Mouse (Mus musculus) midbrain, embryonic 12.5 days (tissue): Measurements from ENCODE around the gene Gna13. TPM values are rescaled to one million over a fixed set of nuclear protein-coding genes. Genes with fewer than 3 reads are reported as not detected.

Experiments used
- ATAC-seq: fragments of 200-750 bp; cut with Nextera tagmentation; 2 replicates; pipeline ENCODE4 v1.8.0; 2017; ENCODE audit warnings: low read depth, moderate TSS enrichment, moderate library complexity; ENCODE audit not compliant: low FRiP score
- H3K27ac ChIP-seq: fragments of 300-500 bp; sonication (generic); replicated peaks from 2 replicates; pipeline ENCODE4 v1.5.1; 2016; ENCODE audit warnings: mild to moderate bottlenecking
- H3K27me3 ChIP-seq: fragments of 300-500 bp; sonication (generic); 2 replicates; pipeline ENCODE4 v1.6.1; 2016; ENCODE audit warnings: mild to moderate bottlenecking
- H3K36me3 ChIP-seq: fragments of 300-500 bp; sonication (generic); 2 replicates; pipeline ENCODE4 v1.6.1; 2016
- H3K4me1 ChIP-seq: fragments of 300-500 bp; sonication (generic); 2 replicates; pipeline ENCODE4 v1.6.1; 2016
- H3K4me2 ChIP-seq: fragments of 300-500 bp; sonication (generic); replicated peaks from 2 replicates; pipeline ENCODE4 v1.6.1; 2016; ENCODE audit warnings: mild to moderate bottlenecking, moderate library complexity
- H3K4me3 ChIP-seq: fragments of 300-500 bp; sonication (generic); 2 replicates; pipeline ENCODE4 v1.5.1; 2016; ENCODE audit warnings: mild to moderate bottlenecking
- H3K9ac ChIP-seq: fragments of 300-500 bp; sonication (generic); replicated peaks from 2 replicates; pipeline ENCODE4 v1.6.1; 2016; ENCODE audit warnings: mild to moderate bottlenecking, moderate library complexity
- H3K9me3 ChIP-seq: fragments of 300-500 bp; sonication (generic); 2 replicates; pipeline ENCODE4 v1.6.1; 2016; ENCODE audit warnings: mild to moderate bottlenecking
- WGBS: fragments of 180-500 bp; shearing (Covaris S2); methylation state at CpG from one replicate; pipeline ENCODE4 v1.1.7; 2016; 5-methylcytosine and 5-hydroxymethylcytosine counted together
- polyA plus RNA-seq: library from polyadenylated mRNA; unstranded; fragments of >200 nt; fragmentation: Nextera tagmentation; extraction: Ambion mirVana; gene quantifications from 2 replicates; pipeline ENCODE4 v1.2.1, GENCODE M21; 2016

Gene Gna13
- polyA plus RNA-seq, 1 experiment from 2014 or later = 18.1 TPM

GRCm38 (mm10) chr11:109385296-109385695 lies 22.7 kb downstream of the Gna13 start:
- no peaks in the 10 kb centered on the region for H3K36me3 ChIP-seq
- H3K9ac ChIP-seq = no peak overlapping the region
- 95% methylated on average over 8 of the region's 8 CpGs for WGBS
- ATAC-seq = no peak
- no peak overlapping the region for H3K4me3 ChIP-seq
- no peaks in the 10 kb centered on the region for H3K4me1 ChIP-seq
- H3K27me3 ChIP-seq = no peaks in the 10 kb centered on the region
- no peaks in the 10 kb centered on the region for H3K9me3 ChIP-seq
- no peak overlapping the region for H3K4me2 ChIP-seq
- H3K27ac ChIP-seq = no peak overlapping the region

GRCm38 (mm10) chr11:109389046-109389445 lies 26.4 kb downstream of the Gna13 start:
- Histone ChIP-seq H3K4me1 (no peaks in the 10 kb centered on the region), H3K4me3 (no peak overlapping the region), H3K36me3 (peaks cover 8% of the 10 kb centered on the region; the same call in 1 of the 2 replicates), H3K9me3 (no peaks in the 10 kb centered on the region), H3K4me2 (no peak overlapping the region), H3K9ac (no peak overlapping the region), H3K27me3 (no peaks in the 10 kb centered on the region), H3K27ac (no peak overlapping the region)
- 91% methylated on average over 5 of the region's 5 CpGs for WGBS
- no peak for ATAC-seq

GRCm38 (mm10) chr11:109391200-109391599 lies 28.6 kb downstream of the Gna13 start:
- peaks cover 21% of the 10 kb centered on the region for H3K36me3 ChIP-seq
- ATAC-seq = no peak
- no peak overlapping the region for H3K27ac ChIP-seq
- WGBS = 85% methylated on average over 7 of the region's 7 CpGs
- no peaks in the 10 kb centered on the region for H3K27me3 ChIP-seq
- no peaks in the 10 kb centered on the region for H3K9me3 ChIP-seq
- H3K4me1 ChIP-seq = no peaks in the 10 kb centered on the region
- no peak overlapping the region for H3K4me2 ChIP-seq
- no peak overlapping the region for H3K4me3 ChIP-seq
- no peak overlapping the region for H3K9ac ChIP-seq

GRCm38 (mm10) chr11:109391760-109392159 lies 29.1 kb downstream of the Gna13 start:
- Histone ChIP-seq H3K27ac (no peak overlapping the region), H3K9ac (no peak overlapping the region), H3K4me3 (no peak overlapping the region), H3K4me2 (no peak overlapping the region), H3K27me3 (no peaks in the 10 kb centered on the region), H3K36me3 (peaks cover 26% of the 10 kb centered on the region), H3K4me1 (no peaks in the 10 kb centered on the region), H3K9me3 (no peaks in the 10 kb centered on the region)
- 57% methylated on average over 7 of the region's 7 CpGs for WGBS
- ATAC-seq = no peak

- no peak overlapping the region for H3K9ac ChIP-seq
- no peaks in the 10 kb centered on the region for H3K4me1 ChIP-seq
- peaks cover 34% of the 10 kb centered on the region for H3K36me3 ChIP-seq
- no peak for ATAC-seq
- no peak overlapping the region for H3K4me3 ChIP-seq
- H3K4me2 ChIP-seq = no peak overlapping the region
- no peaks in the 10 kb centered on the region for H3K27me3 ChIP-seq
- no peaks in the 10 kb centered on the region for H3K9me3 ChIP-seq
- 92% methylated on average over 9 of the region's 9 CpGs for WGBS
- no peak overlapping the region for H3K27ac ChIP-seq
These were observed 30.0 kb downstream of the Gna13 start for GRCm38 (mm10) chr11:109392601-109393000.

- Histone ChIP-seq H3K27ac (no peak overlapping the region), H3K4me2 (no peak overlapping the region), H3K36me3 (peaks cover 43% of the 10 kb centered on the region), H3K4me1 (no peaks in the 10 kb centered on the region), H3K4me3 (no peak overlapping the region), H3K27me3 (no peaks in the 10 kb centered on the region), H3K9me3 (no peaks in the 10 kb centered on the region), H3K9ac (no peak overlapping the region)
- no peak for ATAC-seq
- WGBS = 93% methylated on average over 9 of the region's 9 CpGs
These were observed 32.1 kb downstream of the Gna13 start for GRCm38 (mm10) chr11:109394758-109395157.

GRCm38 (mm10) chr11:109395291-109395690 lies 32.7 kb downstream of the Gna13 start:
- no peak for ATAC-seq
- Histone ChIP-seq H3K4me3 (no peak overlapping the region), H3K36me3 (peaks cover 43% of the 10 kb centered on the region), H3K4me2 (no peak overlapping the region), H3K9me3 (no peaks in the 10 kb centered on the region), H3K27me3 (no peaks in the 10 kb centered on the region), H3K4me1 (no peaks in the 10 kb centered on the region), H3K27ac (no peak overlapping the region), H3K9ac (no peak overlapping the region)
- 92% methylated on average over 9 of the region's 9 CpGs for WGBS

GRCm38 (mm10) chr11:109406431-109406830 lies 43.8 kb downstream of the Gna13 start:
- Histone ChIP-seq H3K9me3 (no peaks in the 10 kb centered on the region), H3K4me3 (no peak overlapping the region), H3K36me3 (no peaks in the 10 kb centered on the region), H3K4me2 (no peak overlapping the region), H3K9ac (no peak overlapping the region), H3K27ac (no peak overlapping the region), H3K4me1 (no peaks in the 10 kb centered on the region), H3K27me3 (no peaks in the 10 kb centered on the region)
- WGBS = 94% methylated on average over 5 of the region's 5 CpGs
- no peak for ATAC-seq

- ATAC-seq = no peak
- 93% methylated on average over 15 of the region's 15 CpGs for WGBS
- Histone ChIP-seq H3K36me3 (no peaks in the 10 kb centered on the region), H3K9me3 (no peaks in the 10 kb centered on the region), H3K4me3 (no peak overlapping the region), H3K4me2 (no peak overlapping the region), H3K4me1 (no peaks in the 10 kb centered on the region), H3K27ac (no peak overlapping the region), H3K27me3 (no peaks in the 10 kb centered on the region), H3K9ac (no peak overlapping the region)
These were observed 47.8 kb downstream of the Gna13 start for GRCm38 (mm10) chr11:109410197-109410980.

- Histone ChIP-seq H3K9me3 (no peaks in the 10 kb centered on the region), H3K9ac (no peak within 1 kb of the TSS), H3K4me3 (no peak within 1 kb of the TSS), H3K4me2 (no peak within 1 kb of the TSS), H3K4me1 (no peaks in the 10 kb centered on the region), H3K27me3 (no peaks in the 10 kb centered on the region), H3K36me3 (no peaks in the 10 kb centered on the region), H3K27ac (no peak within 1 kb of the TSS)
- ATAC-seq = no peak
- 89% methylated on average over 6 of the region's 6 CpGs for WGBS
These were observed 51.0 kb downstream of the Gna13 start, which contains the start of gene 9930022D16Rik for GRCm38 (mm10) chr11:109413617-109414016. 9930022D16Rik (plus strand) TSS chr11:109413917.

GRCm38 (mm10) chr11:109414802-109415201 lies 52.2 kb downstream of the Gna13 start:
- no peak overlapping the region for H3K4me2 ChIP-seq
- 92% methylated on average over 5 of the region's 5 CpGs for WGBS

GRCm38 (mm10) chr11:109416709-109417420 lies 54.2 kb downstream of the Gna13 start:
- Histone ChIP-seq H3K27ac (no peak overlapping the region), H3K4me2 (no peak overlapping the region), H3K27me3 (peaks cover 5% of the 10 kb centered on the region; the same call in 1 of the 2 replicates), H3K9me3 (no peaks in the 10 kb centered on the region), H3K36me3 (no peaks in the 10 kb centered on the region), H3K4me3 (no peak overlapping the region), H3K9ac (no peak overlapping the region), H3K4me1 (no peaks in the 10 kb centered on the region)
- 86% methylated on average over 8 of the region's 8 CpGs for WGBS
- ATAC-seq = no peak

More at GRCm38 (mm10) chr11:109414802-109415201, 52.2 kb downstream of the Gna13 start:
- H3K27ac ChIP-seq = no peak overlapping the region
- H3K4me3 ChIP-seq = no peak overlapping the region
- no peaks in the 10 kb centered on the region for H3K4me1 ChIP-seq
- no peaks in the 10 kb centered on the region for H3K9me3 ChIP-seq
- H3K36me3 ChIP-seq = no peaks in the 10 kb centered on the region
- ATAC-seq = no peak
- H3K27me3 ChIP-seq = peaks cover 2% of the 10 kb centered on the region; the same call in 1 of the 2 replicates
- no peak overlapping the region for H3K9ac ChIP-seq
